Mouse (Mus musculus) MEL (cell line): ENCODE data around the gene Akap12. TPM values are rescaled to one million over a fixed set of nuclear protein-coding genes. Genes with fewer than 3 reads are reported as not detected.

Experiments used
- DNase-seq: peaks from one replicate; pipeline ENCODE4 v3.0.0; 2011; ENCODE audit warnings: low read depth, low spot score
- H3K27ac ChIP-seq: 2 replicates; pipeline ENCODE4 v1.5.1; 2012; ENCODE audit warnings: low read depth, mild to moderate bottlenecking, control low read depth, low read length, moderate library complexity; ENCODE audit not compliant: control insufficient read depth
- H3K27me3 ChIP-seq, 2 experiments: fragments of 150-350 bp in 1 of 2; sonication (generic) in 1 of 2; 2 replicates each; pipeline ENCODE4 v1.6.1; 2012; ENCODE audit warnings: low read length in 2 of 2, mild to moderate bottlenecking in 2 of 2, improper control_type of control experiment in 1 of 2, moderate library complexity in 1 of 2; ENCODE audit not compliant: insufficient read depth in 2 of 2, control insufficient read depth in 1 of 2
- H3K36me3 ChIP-seq, 2 experiments: 2 replicates each; pipeline ENCODE4 v1.6.1; 2012 to 2014; ENCODE audit warnings: low read length in 2 of 2, improper control_type of control experiment in 1 of 2, inconsistent platforms in 1 of 2, mild to moderate bottlenecking in 1 of 2; ENCODE audit not compliant: insufficient read depth in 2 of 2, control insufficient read depth in 1 of 2
- H3K4me1 ChIP-seq, 2 experiments: fragments of 150-350 bp in 1 of 2; sonication (generic) in 1 of 2; 2 replicates each; pipeline ENCODE4 v1.6.1; 2012; ENCODE audit warnings: low read length in 2 of 2, improper control_type of control experiment in 1 of 2, mild to moderate bottlenecking in 1 of 2; ENCODE audit not compliant: insufficient read depth in 2 of 2, control insufficient read depth in 1 of 2
- H3K4me3 ChIP-seq, 2 experiments: fragments of 150-350 bp in 1 of 2; sonication (generic) in 1 of 2; 2 replicates each; pipeline ENCODE4 v1.5.1; 2012; ENCODE audit warnings: low read depth in 2 of 2, low read length in 2 of 2, mild to moderate bottlenecking in 2 of 2, moderate library complexity in 2 of 2, control low read depth in 1 of 2, improper control_type of control experiment in 1 of 2; ENCODE audit not compliant: control insufficient read depth in 1 of 2, insufficient read depth in 1 of 2
- H3K79me2 ChIP-seq: 2 replicates; pipeline ENCODE4 v1.6.1; 2012; ENCODE audit warnings: mild to moderate bottlenecking, low read length, moderate library complexity; ENCODE audit not compliant: control insufficient read depth, poor library complexity, insufficient read depth
- H3K9ac ChIP-seq: 2 replicates; pipeline ENCODE4 v1.6.1; 2012; ENCODE audit warnings: low read depth, mild to moderate bottlenecking, control low read depth, low read length, moderate library complexity; ENCODE audit not compliant: control insufficient read depth, poor library complexity, severe bottlenecking
- H3K9me3 ChIP-seq: fragments of 150-350 bp; sonication (generic); replicated peaks from 2 replicates; pipeline ENCODE4 v1.6.1; 2012; ENCODE audit warnings: mild to moderate bottlenecking, low read length, improper control_type of control experiment, moderate library complexity; ENCODE audit not compliant: insufficient read depth
- BHLHE40 ChIP-seq: IDR thresholded peaks from 2 replicates; pipeline ENCODE4 v1.6.1; 2012; ENCODE audit warnings: low read depth, mild to moderate bottlenecking, inconsistent platforms, low read length, improper control_type of control experiment, borderline replicate concordance
- CHD2 ChIP-seq: IDR thresholded peaks from 2 replicates; pipeline ENCODE4 v1.6.1; 2011; ENCODE audit warnings: low read length, improper control_type of control experiment
- CTCF ChIP-seq, 3 experiments: IDR thresholded peaks in 2 of 3; conservative IDR thresholded peaks in 1 of 3; 2 replicates each; pipeline ENCODE4 v1.5.1; 2011 to 2012; ENCODE audit warnings: low read length in 3 of 3, low read depth in 2 of 3, mild to moderate bottlenecking in 2 of 3, improper control_type of control experiment in 1 of 3, inconsistent platforms in 1 of 3, mixed read lengths in 1 of 3, moderate library complexity in 1 of 3; ENCODE audit not compliant: control insufficient read depth in 1 of 3, insufficient read depth in 1 of 3, poor library complexity in 1 of 3, severe bottlenecking in 1 of 3
- E2F4 ChIP-seq: IDR thresholded peaks from 2 replicates; pipeline ENCODE4 v1.6.1; 2011; ENCODE audit warnings: low read depth, low read length, improper control_type of control experiment, borderline replicate concordance
- ELF1 ChIP-seq: IDR thresholded peaks from 2 replicates; pipeline ENCODE4 v1.6.1; 2014; ENCODE audit warnings: low read depth, mild to moderate bottlenecking, inconsistent platforms, low read length, improper control_type of control experiment, moderate library complexity
- EP300 ChIP-seq, 2 experiments: IDR thresholded peaks; 2 replicates each; pipeline ENCODE4 v1.6.1; 2011; ENCODE audit warnings: improper control_type of control experiment in 2 of 2, low read length in 2 of 2, low read depth in 1 of 2, mild to moderate bottlenecking in 1 of 2
- ETS1 ChIP-seq: IDR thresholded peaks from 2 replicates; pipeline ENCODE4 v1.6.1; 2012; ENCODE audit warnings: low read depth, mild to moderate bottlenecking, inconsistent platforms, low read length, improper control_type of control experiment, moderate library complexity
- GABPA ChIP-seq: IDR thresholded peaks from 2 replicates; pipeline ENCODE4 v1.6.1; 2012; ENCODE audit warnings: low read depth, mild to moderate bottlenecking, inconsistent platforms, low read length, improper control_type of control experiment, moderate library complexity
- GATA1 ChIP-seq: IDR thresholded peaks from 2 replicates; pipeline ENCODE4 v1.6.1; 2011; ENCODE audit warnings: low read depth, low read length, improper control_type of control experiment
- JUND ChIP-seq: IDR thresholded peaks from 2 replicates; pipeline ENCODE4 v1.6.1; 2011; ENCODE audit warnings: low read depth, mild to moderate bottlenecking, improper control_type of control experiment, low read length
- KAT2A ChIP-seq: conservative IDR thresholded peaks from 2 replicates; pipeline ENCODE4 v1.6.1; 2012; ENCODE audit warnings: low read depth, low read length, improper control_type of control experiment, inconsistent platforms
- MAFK ChIP-seq: IDR thresholded peaks from 2 replicates; pipeline ENCODE4 v1.6.1; 2011; ENCODE audit warnings: low read depth, mild to moderate bottlenecking, low read length, improper control_type of control experiment, borderline replicate concordance
- MAX ChIP-seq: IDR thresholded peaks from 2 replicates; pipeline ENCODE4 v1.6.1; 2011; ENCODE audit warnings: low read length, improper control_type of control experiment
- MEF2A ChIP-seq: IDR thresholded peaks from 2 replicates; pipeline ENCODE4 v1.6.1; 2014; ENCODE audit warnings: low read depth, mild to moderate bottlenecking, inconsistent platforms, low read length, improper control_type of control experiment; ENCODE audit not compliant: poor library complexity, insufficient replicate concordance, severe bottlenecking; ENCODE audit errors: extremely low read depth
- MXI1 ChIP-seq: IDR thresholded peaks from 2 replicates; pipeline ENCODE4 v1.6.1; 2011; ENCODE audit warnings: mild to moderate bottlenecking, low read depth, low read length, improper control_type of control experiment
- MYB ChIP-seq: IDR thresholded peaks from 2 replicates; pipeline ENCODE4 v1.6.1; 2011; ENCODE audit warnings: mild to moderate bottlenecking, low read depth, low read length, improper control_type of control experiment
- MYC ChIP-seq: IDR thresholded peaks from 2 replicates; pipeline ENCODE4 v1.6.1; 2011; ENCODE audit warnings: low read depth, mild to moderate bottlenecking, low read length, improper control_type of control experiment, moderate library complexity
- NELFE ChIP-seq: IDR thresholded peaks from 2 replicates; pipeline ENCODE4 v1.6.1; 2011; ENCODE audit warnings: low read depth, low read length, improper control_type of control experiment
- POLR2A ChIP-seq, 2 experiments: IDR thresholded peaks; 2 replicates each; pipeline ENCODE4 v1.6.1; 2011 to 2012; ENCODE audit warnings: low read length in 2 of 2, mild to moderate bottlenecking in 2 of 2, control low read depth in 1 of 2, improper control_type of control experiment in 1 of 2, low read depth in 1 of 2, moderate library complexity in 1 of 2; ENCODE audit not compliant: control insufficient read depth in 1 of 2, insufficient read depth in 1 of 2, poor library complexity in 1 of 2
- POLR2AphosphoS5 ChIP-seq: IDR thresholded peaks from 2 replicates; pipeline ENCODE4 v1.6.1; 2012; ENCODE audit warnings: low read depth, borderline replicate concordance, mild to moderate bottlenecking, inconsistent platforms, low read length, moderate library complexity, mixed read lengths
- RAD21 ChIP-seq: IDR thresholded peaks from 2 replicates; pipeline ENCODE4 v1.6.1; 2011; ENCODE audit warnings: mild to moderate bottlenecking, low read depth, low read length, improper control_type of control experiment
- RCOR1 ChIP-seq: IDR thresholded peaks from 2 replicates; pipeline ENCODE4 v1.6.1; 2012; ENCODE audit warnings: low read depth, mild to moderate bottlenecking, inconsistent platforms, low read length, improper control_type of control experiment
- SIN3A ChIP-seq: IDR thresholded peaks from 2 replicates; pipeline ENCODE4 v1.6.1; 2012; ENCODE audit warnings: low read length, improper control_type of control experiment, inconsistent platforms
- SMC3 ChIP-seq: IDR thresholded peaks from 2 replicates; pipeline ENCODE4 v1.6.1; 2011; ENCODE audit warnings: low read depth, low read length, improper control_type of control experiment
- TAL1 ChIP-seq: IDR thresholded peaks from 2 replicates; pipeline ENCODE4 v1.6.1; 2012; ENCODE audit warnings: mild to moderate bottlenecking, inconsistent platforms, low read length, moderate library complexity, mixed read lengths
- TBP ChIP-seq: IDR thresholded peaks from 2 replicates; pipeline ENCODE4 v1.8.0; 2011; ENCODE audit warnings: low read depth, low read length, improper control_type of control experiment
- TCF12 ChIP-seq: IDR thresholded peaks from 2 replicates; pipeline ENCODE4 v1.6.1; 2014; ENCODE audit warnings: low read depth, mild to moderate bottlenecking, inconsistent platforms, low read length, improper control_type of control experiment, moderate library complexity
- USF1 ChIP-seq: IDR thresholded peaks from 2 replicates; pipeline ENCODE4 v1.6.1; 2014; ENCODE audit warnings: low read depth, mild to moderate bottlenecking, inconsistent platforms, low read length, improper control_type of control experiment, moderate library complexity
- USF2 ChIP-seq, 2 experiments: IDR thresholded peaks; 2 replicates each; pipeline ENCODE4 v1.6.1; 2011 to 2012; ENCODE audit warnings: improper control_type of control experiment in 2 of 2, low read length in 2 of 2, borderline replicate concordance in 1 of 2, inconsistent platforms in 1 of 2, low read depth in 1 of 2, mild to moderate bottlenecking in 1 of 2; ENCODE audit not compliant: insufficient read depth in 1 of 2
- ZC3H11A ChIP-seq: IDR thresholded peaks from 2 replicates; pipeline ENCODE4 v1.6.1; 2012; ENCODE audit warnings: low read depth, mild to moderate bottlenecking, inconsistent platforms, low read length, improper control_type of control experiment
- ZKSCAN1 ChIP-seq: IDR thresholded peaks from 2 replicates; pipeline ENCODE4 v1.6.1; 2012; ENCODE audit warnings: low read depth, mild to moderate bottlenecking, inconsistent platforms, low read length, improper control_type of control experiment, moderate library complexity
- ZMIZ1 ChIP-seq: IDR thresholded peaks from 2 replicates; pipeline ENCODE4 v1.6.1; 2012; ENCODE audit warnings: low read depth, mild to moderate bottlenecking, inconsistent platforms, low read length, improper control_type of control experiment, moderate library complexity
- polyA plus RNA-seq, 2 experiments: library from polyadenylated mRNA; stranded (reverse) in 1 of 2; unstranded in 1 of 2; fragments of >175 nt in 1 of 2; fragments of >200 nt in 1 of 2; gene quantifications; 2 replicates each; pipeline versions ENCODE4 v1.2.1 to v1.2.4; 2012; ENCODE audit warnings: low replicate concordance in 2 of 2, low read depth in 1 of 2; ENCODE audit not compliant: insufficient read length in 2 of 2, insufficient read depth in 1 of 2, missing spikeins in 1 of 2
- total RNA-seq: library from RNA; depleted of rRNA; stranded (reverse); fragments of 300-350 nt; gene quantifications from 2 replicates; pipeline ENCODE4 v1.2.3, GENCODE M21; 2012

Akap12 gene
- total and polyA plus RNA-seq, 3 experiments = 0.08 to 0.42 TPM; not detected in 1

DNA sequence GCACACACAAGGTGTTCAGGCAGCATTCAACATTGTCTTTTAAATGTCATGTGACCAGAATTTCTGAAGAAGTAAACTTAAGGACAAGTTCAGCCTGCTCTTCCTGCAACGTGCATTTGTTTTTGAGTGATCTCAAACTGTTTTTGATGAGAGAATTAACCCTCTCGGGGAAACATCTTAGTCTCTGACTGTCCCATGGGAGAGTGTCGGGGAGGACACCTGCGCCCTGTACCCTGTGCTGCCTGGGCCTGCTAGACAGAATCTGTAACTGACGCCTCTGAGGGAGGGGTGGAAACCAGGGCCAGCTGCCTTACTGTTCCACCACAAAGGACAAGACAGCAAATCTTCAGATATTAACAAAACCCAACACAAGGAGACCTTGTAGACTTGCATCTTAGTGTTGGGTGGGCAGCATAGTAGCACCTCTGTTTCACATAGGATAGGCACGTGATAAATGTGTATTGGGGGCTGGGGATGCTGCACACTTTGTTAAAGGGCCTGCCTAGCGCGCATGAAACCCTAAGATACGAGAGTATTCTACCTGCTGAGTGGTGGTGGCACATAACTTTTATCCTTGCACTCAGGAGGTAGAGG is 4.7 kb upstream of the Akap12 start:
- no peak for TF ChIP-seq POLR2A (IDR thresholded peaks at IDR 0.05; ENCODE audit: control insufficient read depth in 1 of 2, insufficient read depth in 1 of 2, low read depth in 1 of 2, low read length in 2 of 2, poor library complexity in 1 of 2)
- TF ChIP-seq TCF12 = no peak
- no peak for TF ChIP-seq RAD21
- TF ChIP-seq NELFE = no peak
- no peak for TF ChIP-seq TBP
- TF ChIP-seq ZKSCAN1 = no peak
- no peak for TF ChIP-seq SMC3
- no peak for TF ChIP-seq USF2 (IDR thresholded peaks at IDR 0.05; ENCODE audit: borderline replicate concordance in 1 of 2, insufficient read depth in 1 of 2, low read depth in 1 of 2, low read length in 2 of 2)
- TF ChIP-seq MYC = no peak
- no peak for TF ChIP-seq ZC3H11A
- TF ChIP-seq JUND = no peak
- TF ChIP-seq MYB = no peak
- no peak for TF ChIP-seq BHLHE40
- no peak for TF ChIP-seq MEF2A
- TF ChIP-seq CHD2 = no peak
- TF ChIP-seq GATA1 = no peak
- TF ChIP-seq RCOR1 = no peak
- TF ChIP-seq ELF1 = no peak
- TF ChIP-seq SIN3A = no peak
- no peak for TF ChIP-seq E2F4
- no peaks in the 10 kb centered on the region for H3K9me3 ChIP-seq
- H3K27me3 ChIP-seq = no peaks in the 10 kb centered on the region; a peak in 1 of 4 replicates
- H3K4me1 ChIP-seq = no peaks in the 10 kb centered on the region; a peak in 1 of 4 replicates
- no peaks in the 10 kb centered on the region for H3K79me2 ChIP-seq
- H3K36me3 ChIP-seq = no peaks in the 10 kb centered on the region
- no peak for DNase-seq
- no peak overlapping the region for H3K27ac ChIP-seq
- H3K9ac ChIP-seq = no peak overlapping the region
- no peak overlapping the region for H3K4me3 ChIP-seq

GRCm38 (mm10) chr10:4265641-4266040 is 539 bp upstream of the Akap12 start:
- Histone ChIP-seq H3K4me3 (no peak overlapping the region), H3K9ac (no peak overlapping the region)

More at GRCm38 (mm10) chr10:4265641-4266040, 539 bp upstream of the Akap12 start:
- H3K27me3 ChIP-seq = no peaks in the 10 kb centered on the region; a peak in 1 of 4 replicates
- no peaks in the 10 kb centered on the region for H3K9me3 ChIP-seq
- H3K79me2 ChIP-seq = no peaks in the 10 kb centered on the region
- H3K27ac ChIP-seq = no peak overlapping the region
- H3K4me1 ChIP-seq = no peaks in the 10 kb centered on the region
- no peak for TF ChIP-seq KAT2A
- TF ChIP-seq POLR2AphosphoS5 = no peak
- TF ChIP-seq CHD2 = no peak
- no peak for TF ChIP-seq MXI1
- no peak for TF ChIP-seq EP300 (IDR thresholded peaks at IDR 0.05; ENCODE audit: low read depth in 1 of 2, low read length in 2 of 2)
- no peak for TF ChIP-seq MAFK
- no peak for TF ChIP-seq MEF2A
- no peak for TF ChIP-seq GATA1
- TF ChIP-seq GABPA = no peak
- no peak for TF ChIP-seq TAL1
- TF ChIP-seq USF1 = no peak
- no peak for TF ChIP-seq CTCF (IDR thresholded peaks at IDR 0.05 in 2 of 3, conservative IDR thresholded peaks at IDR 0.05 in 1 of 3; ENCODE audit: control insufficient read depth in 1 of 3, insufficient read depth in 1 of 3, low read depth in 2 of 3, low read length in 3 of 3, poor library complexity in 1 of 3, severe bottlenecking in 1 of 3)
- TF ChIP-seq ZMIZ1 = no peak
- TF ChIP-seq RCOR1 = no peak
- no peak for TF ChIP-seq NELFE
- TF ChIP-seq MYC = no peak
- no peak for TF ChIP-seq ZC3H11A
- TF ChIP-seq ETS1 = no peak
- TF ChIP-seq MAX = no peak
- no peak for TF ChIP-seq JUND
- DNase-seq = no peak
- H3K36me3 ChIP-seq = no peaks in the 10 kb centered on the region
